Mouse (Mus musculus) urinary bladder, adult 18-20 months (tissue): ENCODE results near the gene D5Ertd579e.

Experiments
- DNase-seq, 2 experiments: peaks; one replicate each; pipeline ENCODE4 v3.0.0; 2022; ENCODE audit warnings: low spot score in 2 of 2, mixed read lengths in 2 of 2

D5Ertd579e gene

DNA sequence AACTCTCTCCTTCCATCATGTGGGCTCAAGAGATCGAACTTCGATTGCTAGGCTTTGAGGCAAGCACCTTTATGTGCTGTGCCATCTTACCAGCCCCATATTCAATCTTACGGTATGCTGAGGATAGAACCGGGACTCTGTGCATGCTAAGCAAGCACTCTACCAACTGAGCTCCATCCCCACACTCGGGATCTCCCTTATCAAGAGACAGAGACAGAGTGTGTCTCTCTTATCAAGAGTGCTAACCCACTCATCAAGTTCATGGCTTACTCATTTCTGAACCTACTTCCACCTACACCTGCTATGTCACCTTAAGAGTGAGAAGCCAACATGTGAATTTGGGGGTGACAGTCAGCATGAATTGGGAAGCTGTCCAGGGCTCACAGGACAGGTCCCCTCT, 24.4 kb upstream of the D5Ertd579e start:
- no peak for DNase-seq

DNA sequence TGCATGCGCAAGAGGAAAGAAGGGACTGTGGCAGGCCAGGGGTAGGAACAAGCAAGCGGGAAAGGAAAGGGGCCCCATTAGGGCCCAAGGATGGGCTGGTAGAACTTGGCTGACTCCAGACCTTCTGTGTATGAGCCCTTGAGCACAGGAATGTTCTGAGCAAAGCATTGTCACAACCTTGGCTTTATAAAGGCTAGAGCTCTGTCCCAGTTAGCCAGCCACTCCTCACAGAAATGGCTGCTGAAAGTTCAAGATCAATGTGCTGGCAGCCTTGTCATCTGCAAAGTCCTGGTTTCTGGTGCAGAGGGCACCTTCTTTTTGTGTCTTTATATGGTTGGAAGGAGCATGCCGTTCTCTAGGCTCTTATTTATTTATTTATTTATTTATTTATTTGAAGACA, 23.8 kb upstream of the D5Ertd579e start:
- DNase-seq = no peak

DNA sequence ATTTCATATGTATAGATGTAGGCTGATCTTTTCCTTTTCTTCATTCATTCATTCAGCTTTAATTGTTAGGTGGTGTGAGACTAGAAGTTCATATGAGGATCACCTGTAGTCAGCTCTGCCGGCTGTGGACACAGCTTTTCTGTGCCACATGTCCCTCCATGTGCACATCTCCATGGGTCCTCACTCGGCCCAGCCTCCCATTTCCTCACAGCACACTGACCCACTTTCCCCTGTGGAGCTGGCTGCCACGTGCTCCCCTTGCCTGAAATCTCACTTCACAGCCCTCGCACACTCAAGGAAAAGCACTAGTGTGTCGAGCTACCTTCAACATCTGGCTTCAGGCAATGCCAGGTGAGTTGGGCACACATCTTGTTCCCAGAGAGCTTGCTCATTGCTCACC, 23.3 kb upstream of the D5Ertd579e start:
- DNase-seq = no peak

DNA sequence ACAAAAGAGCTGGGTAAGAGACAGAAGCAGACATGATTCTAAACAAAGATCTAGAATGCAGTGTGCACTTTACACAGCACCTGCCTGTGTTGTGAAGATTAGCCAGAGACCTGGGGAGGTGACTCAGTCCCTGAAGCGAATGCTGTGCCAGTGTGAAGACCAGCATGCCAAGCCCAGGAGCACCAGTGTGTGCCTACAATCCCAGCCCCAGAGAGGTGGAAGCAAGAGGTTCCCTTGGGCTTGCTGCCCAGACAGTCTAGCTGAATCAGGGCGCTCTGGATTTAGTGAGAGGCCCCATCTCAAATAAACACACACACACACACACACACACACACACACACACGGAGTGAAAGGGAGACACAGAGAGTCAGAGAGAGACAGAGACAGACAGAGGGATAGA, 22.1 kb upstream of the D5Ertd579e start:
- no peak for DNase-seq

DNA sequence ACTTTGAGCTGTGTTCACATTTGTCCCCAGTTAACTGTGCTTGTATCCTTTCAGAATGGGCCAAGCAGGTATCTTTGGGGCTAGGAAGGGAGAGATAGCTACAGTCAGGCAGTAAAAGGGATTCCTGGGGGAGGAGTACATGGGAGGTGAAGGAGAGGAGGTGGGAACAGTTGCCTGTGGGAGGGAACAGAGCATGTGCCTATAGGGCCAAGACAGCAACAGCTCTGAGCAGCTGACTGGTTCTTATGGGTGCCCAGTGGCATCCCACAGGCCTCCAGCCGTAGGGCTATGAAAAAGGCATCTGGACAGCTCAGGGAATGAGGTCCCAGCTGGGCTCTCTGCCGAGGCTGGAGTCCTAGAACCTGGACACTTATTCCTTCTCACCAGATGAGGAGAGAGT, 21.0 kb upstream of the D5Ertd579e start:
- no peak for DNase-seq

DNA sequence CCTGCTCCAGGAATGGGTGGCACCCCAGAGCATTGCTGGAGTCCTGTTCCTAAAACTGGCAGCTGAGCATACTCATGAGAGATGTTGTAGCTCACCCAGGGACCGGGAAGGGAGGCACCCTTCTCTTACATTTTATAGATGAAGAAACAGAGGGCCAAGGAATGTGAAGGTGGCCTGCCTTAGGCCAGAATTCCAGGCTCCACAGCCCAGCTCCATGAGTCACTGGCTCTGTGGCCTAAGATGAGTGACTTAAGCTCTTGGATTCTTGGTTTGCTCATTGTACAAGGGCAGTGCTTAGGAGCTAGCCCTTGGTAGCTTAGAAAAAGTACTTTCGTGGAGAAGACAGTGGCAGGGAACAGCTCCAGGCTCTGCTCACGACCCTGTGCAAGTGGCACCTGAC, 19.0 kb upstream of the D5Ertd579e start:
- no peak for DNase-seq

DNA sequence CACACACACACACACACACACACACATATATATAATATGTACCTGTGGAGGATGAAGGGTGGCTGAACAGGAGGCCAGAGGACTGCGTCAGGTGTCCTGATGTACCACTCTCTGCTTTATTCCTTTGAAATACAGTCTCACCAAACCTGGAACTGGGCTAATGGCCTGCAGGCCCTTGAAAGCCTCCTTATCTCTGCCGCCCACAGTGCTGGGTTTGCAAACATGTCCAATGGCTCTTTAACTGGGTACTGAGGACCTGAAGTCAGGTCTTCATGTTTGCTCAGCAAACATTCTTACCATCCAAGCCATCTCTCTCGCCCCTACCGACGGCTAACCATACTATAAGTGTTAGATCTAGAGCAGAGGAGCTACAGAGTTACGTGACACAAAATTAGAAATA, 17.9 kb upstream of the D5Ertd579e start:
- DNase-seq = no peak

DNA sequence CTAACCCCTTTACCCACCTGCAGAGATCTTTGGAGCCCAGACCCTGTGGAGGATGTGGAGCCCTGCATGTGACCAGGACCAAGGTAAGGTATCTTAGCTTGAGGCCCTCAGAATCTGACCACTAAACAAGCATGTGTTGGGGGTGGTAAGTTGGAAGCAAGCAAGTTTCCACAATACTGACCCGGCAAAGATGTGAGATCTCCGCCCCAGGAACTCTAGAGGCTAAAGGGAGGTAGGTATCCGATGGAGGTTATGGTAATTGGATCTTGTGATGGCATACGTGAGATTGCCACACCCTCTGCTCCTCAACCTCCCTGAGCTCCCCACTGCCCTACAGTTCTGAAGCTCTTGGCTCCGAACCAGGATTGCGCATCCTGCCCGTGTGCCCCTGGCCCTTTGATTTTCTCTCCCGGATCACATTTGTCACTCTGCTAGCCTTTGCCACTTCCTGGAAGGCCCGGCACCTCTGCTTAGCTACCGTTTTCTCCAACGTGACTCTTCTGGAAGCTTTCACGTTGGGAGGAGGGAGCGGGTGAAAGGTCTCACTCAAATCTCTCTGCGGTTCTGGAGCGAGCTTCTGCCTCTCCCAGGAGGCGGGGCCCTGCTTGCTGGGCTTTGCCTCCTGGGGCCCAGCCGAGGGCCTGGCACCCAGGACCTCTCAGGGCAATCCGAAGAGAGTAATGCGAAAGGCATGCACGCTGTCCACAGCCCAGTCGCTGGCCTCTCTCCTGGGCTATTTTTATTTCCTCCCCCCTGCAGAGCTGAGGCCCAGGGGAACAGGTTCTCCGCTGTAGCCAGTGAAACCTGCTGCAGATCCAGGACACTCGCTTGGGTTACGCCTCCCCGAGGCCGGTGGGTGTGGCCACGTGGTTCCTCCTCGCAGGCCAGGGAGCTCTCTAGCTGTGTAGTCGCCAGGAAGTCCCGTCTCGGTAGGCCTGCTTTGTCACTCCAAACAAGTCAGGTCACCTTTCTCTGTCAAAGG, 17.0 kb upstream of the D5Ertd579e start:
- peak; percentile 86 to 94 for DNase-seq

DNA sequence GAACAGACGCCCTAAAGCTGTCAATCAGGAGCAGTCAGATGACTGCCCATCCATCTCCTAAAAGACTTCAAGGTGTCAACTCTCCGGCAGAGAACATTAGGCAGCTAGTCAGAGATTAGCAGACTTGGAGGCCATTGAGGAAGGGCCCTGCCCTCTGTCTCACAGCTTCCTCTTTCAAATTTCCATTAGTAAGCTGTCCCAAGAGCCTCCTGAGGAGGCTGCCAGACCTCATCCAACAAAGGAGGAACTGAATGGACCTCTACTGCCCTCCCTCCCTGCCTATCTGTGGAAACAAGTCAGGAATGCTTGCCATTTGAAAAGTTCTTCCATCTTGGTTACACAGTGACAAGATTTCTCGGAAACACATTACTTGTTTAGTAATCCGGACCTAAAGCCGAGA, 16.0 kb upstream of the D5Ertd579e start:
- no peak for DNase-seq

DNA sequence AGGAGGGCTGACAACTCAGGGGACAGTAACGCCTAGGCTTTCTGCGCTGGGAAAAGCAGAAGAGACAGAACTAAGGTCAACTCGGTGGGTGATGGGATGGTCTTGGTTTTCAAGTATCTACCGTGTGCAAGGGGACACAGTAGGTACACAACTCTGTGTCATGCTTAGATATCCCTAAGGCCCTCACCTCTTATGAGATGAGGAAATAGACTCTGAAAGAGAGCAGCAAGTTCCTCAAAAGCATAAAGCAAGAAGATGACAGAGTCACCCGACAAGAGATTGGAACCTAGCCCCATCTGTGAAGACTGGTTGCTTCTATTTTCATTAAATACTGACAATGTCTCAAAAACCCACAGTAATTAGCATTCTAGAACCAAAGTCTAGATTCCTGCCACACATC, 10.0 kb upstream of the D5Ertd579e start:
- no peak for DNase-seq

DNA sequence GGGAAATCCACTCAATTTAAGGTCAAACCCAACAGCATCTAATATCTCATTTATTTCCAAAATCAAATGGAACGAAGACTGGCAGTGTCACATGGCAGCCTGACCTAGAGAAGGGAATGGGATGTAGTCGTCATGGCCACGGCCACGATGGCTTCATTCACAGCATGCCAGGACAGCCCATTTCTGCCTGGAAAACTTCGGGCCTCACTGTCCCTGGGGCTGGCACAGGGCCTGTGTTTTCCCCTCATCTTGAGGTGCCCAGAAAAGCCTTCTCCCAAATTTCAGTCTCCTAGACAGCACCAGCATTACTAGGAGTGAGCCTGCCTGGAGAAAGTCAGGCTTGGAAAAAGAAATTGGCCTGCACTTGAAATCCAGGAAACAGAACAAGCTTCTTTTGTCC, 9.6 kb upstream of the D5Ertd579e start:
- no peak for DNase-seq

DNA sequence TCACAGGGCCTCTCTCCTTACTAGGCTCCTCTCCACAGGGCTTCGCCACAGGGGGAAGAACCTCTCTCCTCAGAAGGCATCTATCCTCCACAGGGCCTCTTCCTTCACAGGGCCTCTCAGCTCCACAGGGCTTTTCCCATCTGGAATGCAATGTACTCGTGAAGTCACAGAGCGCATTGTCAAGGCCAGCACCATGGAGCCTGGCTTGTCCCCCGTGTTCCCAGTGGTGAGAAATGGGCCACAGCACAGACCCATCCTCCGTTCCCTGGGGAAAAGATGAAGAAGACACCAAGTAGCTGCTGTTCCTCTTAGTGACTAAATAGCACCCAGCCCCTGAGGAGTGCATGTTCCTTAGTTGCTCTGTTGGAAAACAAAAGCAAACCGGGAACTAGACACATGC, 8.9 kb upstream of the D5Ertd579e start:
- no peak for DNase-seq

DNA sequence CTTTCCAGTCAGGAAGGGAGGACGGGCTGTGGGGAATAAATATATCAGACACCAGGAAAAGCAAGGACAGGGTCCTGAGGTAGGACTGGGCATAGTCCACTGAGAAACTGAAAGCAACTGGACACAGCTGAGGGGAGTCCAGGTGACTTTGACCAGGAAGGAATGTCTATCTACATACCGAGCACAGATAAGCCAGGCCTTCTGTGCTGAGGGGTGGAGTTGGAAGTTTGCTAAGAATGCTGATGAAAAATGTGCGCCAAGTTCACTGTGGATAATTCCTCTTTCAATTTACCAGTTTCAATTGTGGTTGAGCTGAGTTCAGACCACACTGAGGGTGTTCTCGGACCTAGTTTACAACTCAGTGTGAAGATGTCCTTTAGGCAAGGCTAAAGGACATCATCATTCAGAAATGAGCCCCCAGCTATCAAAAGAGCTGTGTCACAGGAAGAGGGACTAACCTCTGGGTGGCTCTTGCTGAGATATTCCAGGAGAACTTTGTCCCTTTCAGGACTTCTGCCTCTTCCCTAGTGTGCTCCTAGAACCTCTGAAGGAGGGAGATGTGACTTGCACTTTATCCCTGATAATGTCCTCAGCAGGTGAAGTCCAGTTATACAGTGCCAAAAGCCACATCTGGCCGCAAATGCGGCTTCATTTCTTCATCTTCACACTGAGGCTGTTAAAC, 5.3 kb upstream of the D5Ertd579e start:
- no peak for DNase-seq

DNA sequence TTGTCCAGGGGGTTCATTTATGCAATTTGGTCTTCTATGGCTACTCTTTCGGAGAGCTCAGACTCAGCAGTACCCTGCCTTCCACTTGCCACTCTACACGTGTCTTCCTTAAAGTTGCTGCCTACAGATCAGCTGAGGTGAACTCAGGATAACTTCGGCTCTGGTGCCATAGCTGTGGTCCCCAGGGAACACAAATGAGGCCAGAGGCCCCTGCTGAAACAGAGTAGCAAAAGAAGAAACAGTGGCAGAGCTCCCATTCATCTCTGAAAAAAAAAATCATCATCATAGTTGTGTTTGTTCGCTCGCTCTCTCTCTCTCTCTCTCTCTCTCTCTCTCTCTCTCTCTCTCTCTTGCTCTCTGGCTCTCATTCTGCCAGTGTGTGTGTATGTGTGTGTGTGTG, 2.9 kb upstream of the D5Ertd579e start:
- DNase-seq = no peak

DNA sequence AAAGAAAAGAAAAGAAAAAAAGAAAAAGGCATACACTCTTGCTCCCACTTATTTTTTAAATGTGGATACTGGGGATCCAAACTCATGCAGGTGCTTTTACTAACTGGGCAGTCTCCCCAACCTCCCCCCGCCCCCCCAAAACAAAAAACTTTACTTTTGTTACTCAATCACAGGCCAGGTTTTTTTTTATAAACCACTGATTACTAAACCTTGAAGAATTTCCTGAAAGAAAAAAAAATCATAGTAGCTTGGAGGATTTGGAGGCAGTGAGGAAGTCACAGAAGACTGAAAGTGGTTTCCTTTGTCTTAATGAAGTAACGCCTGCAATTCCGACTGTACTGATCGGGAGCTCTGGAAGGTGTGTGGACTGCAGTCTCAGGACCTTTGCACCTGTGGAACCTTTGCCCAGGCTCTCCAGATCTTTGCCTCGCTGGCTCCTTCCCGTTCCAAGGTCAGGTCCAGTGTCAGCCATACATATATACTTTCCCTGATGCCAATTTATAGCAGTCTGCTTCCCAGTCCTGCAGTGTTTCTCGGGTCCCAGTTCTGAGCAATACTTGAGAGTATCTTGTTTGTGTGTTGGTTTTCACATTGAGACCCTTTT, 2.3 kb upstream of the D5Ertd579e start:
- no peak for DNase-seq

DNA sequence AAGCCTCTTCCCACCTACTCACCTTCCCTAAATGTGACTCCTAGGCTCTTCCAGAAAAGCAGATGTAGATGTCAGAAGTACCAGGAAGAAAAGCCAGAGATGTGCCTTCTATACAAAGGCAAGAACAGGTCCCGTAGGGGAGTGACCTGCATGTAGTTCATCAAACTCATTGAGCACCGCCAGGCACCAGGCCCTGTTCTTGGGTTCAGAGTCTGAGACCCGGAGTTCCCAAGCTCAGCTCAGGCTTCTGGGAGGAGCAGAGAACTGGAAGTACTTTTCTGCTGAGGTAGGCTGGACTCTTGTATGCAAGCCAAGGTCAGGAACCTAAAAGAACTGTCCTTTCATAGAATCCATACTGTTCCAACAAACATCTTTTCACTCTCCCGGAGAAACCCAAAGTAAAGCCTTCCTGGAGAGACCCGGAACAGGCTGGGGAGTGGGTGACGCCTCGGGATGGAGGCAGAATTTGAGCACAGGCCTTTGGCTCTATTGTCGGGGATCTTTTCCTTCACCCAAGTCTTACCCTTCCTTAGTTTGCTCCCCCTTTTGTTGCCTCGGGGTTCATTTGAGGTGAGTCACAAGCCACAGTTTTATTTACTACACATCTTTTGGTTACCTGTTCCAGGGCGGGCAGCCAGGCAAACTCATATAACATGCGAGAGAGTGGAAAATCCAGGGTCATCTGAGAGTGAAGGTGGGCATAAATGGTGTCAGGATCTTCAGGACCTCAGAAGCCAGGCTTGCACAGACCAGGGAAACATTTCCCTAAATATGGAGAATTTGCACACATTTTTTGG, 878 bp upstream of the D5Ertd579e start:
- DNase-seq = no peak

DNA sequence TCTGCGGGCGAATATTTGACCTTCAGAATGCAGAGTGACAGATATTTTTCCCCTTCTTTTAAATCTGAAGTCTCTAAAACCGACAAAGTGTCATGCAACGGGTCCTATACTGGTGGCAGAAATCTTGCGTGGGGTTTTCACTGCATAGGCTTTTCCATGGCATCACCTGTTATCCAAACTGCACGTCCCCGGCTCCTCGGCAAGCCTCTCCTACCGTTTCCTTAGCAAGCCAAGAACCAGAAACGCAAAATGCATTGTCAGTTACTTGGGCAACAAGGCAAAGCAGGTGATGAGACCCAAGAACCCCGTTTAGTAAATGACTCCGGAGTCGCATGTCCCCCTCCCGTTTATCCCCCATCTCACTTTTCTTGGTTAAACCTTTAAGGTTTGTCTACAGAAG, 819 bp downstream of the D5Ertd579e start:
- no peak for DNase-seq

DNA sequence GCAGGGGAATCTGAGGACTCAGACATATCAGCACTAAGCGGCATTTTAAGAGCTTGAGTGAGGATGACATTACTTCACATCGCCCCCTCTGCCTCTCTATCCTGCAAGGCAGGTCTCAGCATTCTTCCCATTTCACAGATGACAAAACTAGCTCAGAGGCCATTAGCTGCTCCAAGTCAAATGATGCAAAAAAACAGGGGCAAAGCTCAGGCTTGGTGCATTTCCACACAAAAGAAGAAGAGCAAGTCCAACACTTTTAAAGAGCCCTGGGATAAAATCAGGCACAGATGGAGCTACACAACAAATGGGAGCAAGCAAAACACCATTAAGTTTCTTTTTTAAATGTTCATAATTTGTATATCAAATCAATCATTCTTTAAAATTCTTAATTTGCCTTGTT, 2.2 kb downstream of the D5Ertd579e start:
- no peak for DNase-seq

DNA sequence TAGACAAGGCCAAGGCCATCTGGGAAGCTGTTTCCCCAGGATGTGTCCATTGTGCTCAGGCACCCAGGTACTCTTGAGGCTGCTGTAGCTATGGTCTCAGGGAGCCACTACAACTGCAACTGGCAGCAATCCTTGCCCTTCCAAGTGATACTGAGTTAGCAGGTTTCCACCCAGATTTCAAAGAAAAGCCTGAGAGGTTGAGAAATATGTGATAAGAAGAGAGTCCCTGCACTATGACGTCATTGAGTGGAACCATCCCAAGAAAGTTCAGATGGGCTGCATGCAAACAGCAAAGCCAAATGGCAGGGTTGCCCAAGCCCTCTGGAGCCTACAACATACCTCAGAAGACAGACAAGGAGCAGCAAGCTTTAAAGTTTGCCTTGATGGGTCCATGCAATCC, 4.4 kb downstream of the D5Ertd579e start:
- DNase-seq = no peak

DNA sequence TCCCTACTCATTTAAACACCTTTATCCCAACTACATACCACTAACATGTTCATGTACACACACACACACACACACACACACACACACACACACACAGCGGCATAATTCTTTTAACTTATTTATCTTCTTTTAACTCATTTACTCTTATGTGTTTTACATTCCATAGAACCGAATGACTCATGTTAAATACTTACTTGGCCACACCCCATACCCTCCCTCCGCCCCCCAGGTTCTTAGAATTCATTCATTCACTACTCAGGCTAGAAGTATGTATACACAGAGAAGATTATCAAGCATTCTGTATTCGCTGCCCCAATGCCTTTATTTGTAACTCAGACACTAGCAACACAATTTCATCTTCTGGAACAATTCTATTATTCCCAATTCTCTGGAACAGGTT, 10.7 kb downstream of the D5Ertd579e start:
- DNase-seq = no peak

DNA sequence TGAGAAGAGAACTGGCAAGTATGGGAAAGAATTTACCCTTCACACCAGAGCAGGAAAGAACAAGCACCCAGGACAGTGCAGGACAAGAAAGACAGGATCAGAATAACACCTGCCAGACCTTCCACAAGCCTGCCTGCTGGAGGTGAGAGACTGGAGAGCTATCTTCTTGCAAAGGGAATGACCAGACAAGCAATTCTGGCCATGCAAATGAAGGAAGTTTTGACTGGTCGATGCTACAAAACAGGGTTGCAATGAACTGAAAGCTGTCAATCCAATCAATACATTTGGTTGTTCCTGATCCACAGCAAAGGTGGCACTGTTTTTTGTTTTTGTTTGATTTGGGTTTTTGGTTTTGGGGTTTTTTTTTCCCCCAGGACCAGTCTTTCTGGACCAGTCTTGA, 12.2 kb downstream of the D5Ertd579e start:
- DNase-seq = no peak

DNA sequence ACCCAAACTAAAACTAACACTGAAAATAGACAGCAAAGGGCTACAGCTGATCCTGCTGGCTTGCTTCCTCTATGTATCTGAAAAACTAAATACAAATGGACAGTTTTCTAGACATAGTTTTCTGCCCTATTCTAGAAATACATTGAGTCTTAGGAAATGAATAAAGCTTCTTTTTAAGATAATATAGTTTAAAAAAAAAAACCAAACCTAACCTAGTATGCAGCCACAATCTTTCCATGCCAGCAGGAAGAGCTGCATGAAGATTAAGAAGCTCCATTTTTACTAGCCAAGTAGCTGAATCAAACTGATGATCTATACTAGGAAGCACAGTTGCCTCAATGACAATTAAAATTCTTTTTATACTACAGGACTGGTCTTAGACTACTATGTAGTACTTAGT, 14.6 kb downstream of the D5Ertd579e start:
- no peak for DNase-seq
